Mouse (Mus musculus): ENCODE results near the gene Smyd2. TPM values are rescaled to one million over a fixed set of nuclear protein-coding genes. Genes with fewer than 3 reads are reported as not detected.

Smyd2 gene
- total RNA-seq, 2 experiments from 2014 or later = 12.1 to 17.6 TPM

GRCm38 (mm10) chr1:189852051-189852450 lies 70.1 kb downstream of the Smyd2 start:
- no peak for ATAC-seq (replicated peaks; ENCODE audit: low FRiP score, poor library complexity, severe bottlenecking)

GRCm38 (mm10) chr1:189849550-189849949 lies 72.6 kb downstream of the Smyd2 start:
- no peak for ATAC-seq (replicated peaks; ENCODE audit: low FRiP score, poor library complexity, severe bottlenecking)

- no peak for ATAC-seq (replicated peaks; ENCODE audit: low FRiP score, poor library complexity, severe bottlenecking)
These were observed 75.8 kb downstream of the Smyd2 start for GRCm38 (mm10) chr1:189846319-189846718.

GRCm38 (mm10) chr1:189834166-189834565 lies 88.0 kb downstream of the Smyd2 start:
- no peak for ATAC-seq (replicated peaks; ENCODE audit: low FRiP score, poor library complexity, severe bottlenecking)

GRCm38 (mm10) chr1:189833351-189833750 lies 88.8 kb downstream of the Smyd2 start:
- no peak for ATAC-seq (replicated peaks; ENCODE audit: low FRiP score, poor library complexity, severe bottlenecking)

GRCm38 (mm10) chr1:189830797-189831232 lies 91.3 kb downstream of the Smyd2 start:
- no peak for ATAC-seq (replicated peaks; ENCODE audit: low FRiP score, poor library complexity, severe bottlenecking)

Other genes with a start within 250 kb of the Smyd2 start
- 55.6 and 67.6 TPM in 2 replicates for gene Cenpf, start 234.3 kb downstream of the Smyd2 start, total RNA-seq (2015; ENCODE audit: low replicate concordance)
- gene Cenpf, start 234.3 kb downstream of the Smyd2 start, total RNA-seq (2017; ENCODE audit: low replicate concordance) = 108 and 119 TPM in 2 replicates
- 0.84 and 1.5 TPM in 2 replicates for gene Ptpn14, start 194.1 kb downstream of the Smyd2 start, total RNA-seq (2015; ENCODE audit: low replicate concordance)
- gene Ptpn14, start 194.1 kb downstream of the Smyd2 start, total RNA-seq (2017; ENCODE audit: low replicate concordance) = 0.56 and 1.3 TPM in 2 replicates
- gene Prox1, start 248.4 kb upstream of the Smyd2 start, total RNA-seq (2015; ENCODE audit: low replicate concordance) = not detected in 2 replicates
- gene Prox1, start 248.4 kb upstream of the Smyd2 start, total RNA-seq (2017; ENCODE audit: low replicate concordance) = not detected in 2 replicates

Measured in erythroblast, adult 5-6 weeks (primary cell).